Mouse (Mus musculus) forebrain, embryonic 11.5 days (tissue): ENCODE measurements at regions not wholly inside any gene's neighbourhood (a gene's known extent, or its start where the extent isn't known, plus 50 kb on each side); places are given as distances from the start of the nearest gene placed in this dataset.

Experiments
- ATAC-seq: fragments of 200-750 bp; cut with Nextera tagmentation; replicated peaks from 2 replicates; pipeline ENCODE4 v1.8.0; 2017; ENCODE audit warnings: moderate TSS enrichment; ENCODE audit not compliant: low FRiP score
- DNase-seq: peaks from one replicate; pipeline ENCODE4 v3.0.0-alpha.2; 2017; ENCODE audit warnings: low spot score
- H3K27ac ChIP-seq: fragments of 300-500 bp; sonication (generic); 2 replicates; pipeline ENCODE4 v1.5.1; 2014; ENCODE audit warnings: low read depth, low read length
- H3K27me3 ChIP-seq: fragments of 300-500 bp; sonication (generic); 2 replicates; pipeline ENCODE4 v1.6.1; 2014; ENCODE audit warnings: mild to moderate bottlenecking, low read length, mixed read lengths; ENCODE audit not compliant: control insufficient read depth, insufficient read depth
- H3K36me3 ChIP-seq: fragments of 300-500 bp; sonication (generic); 2 replicates; pipeline ENCODE4 v1.6.1; 2014; ENCODE audit warnings: mild to moderate bottlenecking, low read length, moderate library complexity, mixed read lengths; ENCODE audit not compliant: control insufficient read depth, insufficient read depth
- H3K4me1 ChIP-seq: fragments of 300-500 bp; sonication (generic); replicated peaks from 2 replicates; pipeline ENCODE4 v1.6.1; 2014; ENCODE audit warnings: low read length, mixed read lengths; ENCODE audit not compliant: control insufficient read depth, insufficient read depth
- H3K4me2 ChIP-seq: fragments of 300-500 bp; sonication (generic); 2 replicates; pipeline ENCODE4 v1.6.1; 2014; ENCODE audit warnings: low read depth, mild to moderate bottlenecking, low read length, moderate library complexity, mixed read lengths; ENCODE audit not compliant: severe bottlenecking
- H3K4me3 ChIP-seq: fragments of 300-500 bp; sonication (generic); 2 replicates; pipeline ENCODE4 v1.5.1; 2014; ENCODE audit warnings: low read depth, low read length
- H3K9ac ChIP-seq: fragments of 300-500 bp; sonication (generic); 2 replicates; pipeline ENCODE4 v1.6.1; 2014; ENCODE audit warnings: low read length
- H3K9me3 ChIP-seq: fragments of 300-500 bp; sonication (generic); 2 replicates; pipeline ENCODE4 v1.6.1; 2016; ENCODE audit warnings: low read length, mixed read lengths; ENCODE audit not compliant: control insufficient read depth
- WGBS: fragments of 180-500 bp; shearing (Covaris S2); extraction: QIAGEN DNeasy Blood & Tissue Kit; methylation state at CpG from one replicate; pipeline ENCODE4 v1.1.7; 2014; 5-methylcytosine and 5-hydroxymethylcytosine counted together

DNA sequence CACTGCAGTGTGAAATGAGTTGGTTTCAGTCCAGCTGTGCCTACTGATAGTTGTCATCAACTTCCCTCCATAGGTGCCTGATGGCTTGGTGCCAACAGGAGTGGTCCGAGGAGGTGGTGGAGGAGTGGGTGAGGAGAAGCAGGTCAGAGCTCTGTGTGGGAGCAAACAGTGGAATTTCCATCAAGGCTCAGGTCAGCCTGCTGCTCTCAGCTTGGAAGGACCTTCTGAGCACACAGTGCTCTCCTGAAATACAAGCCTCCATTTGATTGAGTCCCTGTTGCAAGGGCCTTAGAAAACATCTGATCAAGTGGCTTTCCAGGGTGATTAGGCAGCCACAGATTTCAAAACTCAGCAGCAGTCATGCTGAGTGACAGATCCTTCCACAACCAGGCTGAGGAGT lies 314.8 kb upstream of the Gcfc2 start:
- Histone ChIP-seq H3K9ac (no peak overlapping the region), H3K4me1 (no peaks in the 10 kb centered on the region), H3K4me3 (no peak overlapping the region), H3K36me3 (no peaks in the 10 kb centered on the region), H3K4me2 (no peak overlapping the region), H3K27ac (no peak overlapping the region), H3K27me3 (no peaks in the 10 kb centered on the region), H3K9me3 (no peaks in the 10 kb centered on the region)
- WGBS, result 90% methylated on average over 1 of the region's 1 CpGs
- DNase-seq (no peak), ATAC-seq (no peak)

DNA sequence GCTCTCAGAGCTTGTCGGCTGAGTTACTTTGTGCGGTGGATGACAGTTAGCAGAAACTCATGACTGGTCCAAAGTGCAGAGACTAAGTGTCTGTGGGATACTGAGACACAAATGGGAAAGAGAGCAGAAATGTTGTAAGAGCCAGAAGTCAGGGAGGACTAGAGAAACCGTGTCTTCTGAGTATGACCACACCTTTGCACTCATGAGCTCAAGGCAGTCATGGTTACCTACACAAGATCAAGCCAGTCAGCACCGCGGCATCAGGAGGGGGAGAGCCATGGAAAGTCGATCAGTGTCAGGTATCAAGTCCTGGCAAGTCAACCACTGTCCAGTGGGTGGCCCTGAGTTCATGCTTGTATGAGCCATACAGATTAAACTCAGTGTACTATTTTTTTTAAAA lies 311.5 kb upstream of the Gcfc2 start:
- DNase-seq (no peak), ATAC-seq (no peak)
- Histone ChIP-seq H3K9me3 (no peaks in the 10 kb centered on the region), H3K27me3 (no peaks in the 10 kb centered on the region), H3K36me3 (no peaks in the 10 kb centered on the region), H3K4me3 (no peak overlapping the region), H3K27ac (no peak overlapping the region), H3K9ac (no peak overlapping the region), H3K4me1 (no peaks in the 10 kb centered on the region), H3K4me2 (no peak overlapping the region)
- WGBS, result 93% methylated on average over 6 of the region's 6 CpGs

- H3K4me3 ChIP-seq, result no peak overlapping the region
- no peaks in the 10 kb centered on the region for H3K27me3 ChIP-seq
- DNase-seq, result no peak
- WGBS, result 71% methylated on average over 2 of the region's 2 CpGs
- no peak overlapping the region for H3K9ac ChIP-seq
- no peaks in the 10 kb centered on the region for H3K36me3 ChIP-seq
- ATAC-seq, result no peak
- H3K9me3 ChIP-seq, result no peaks in the 10 kb centered on the region
- H3K4me1 ChIP-seq, result no peaks in the 10 kb centered on the region
- H3K27ac ChIP-seq, result no peak overlapping the region
- no peak overlapping the region for H3K4me2 ChIP-seq
Measured at GRCm38 (mm10) chr6:81618018-81618417, 305.5 kb upstream of the Gcfc2 start.

DNA sequence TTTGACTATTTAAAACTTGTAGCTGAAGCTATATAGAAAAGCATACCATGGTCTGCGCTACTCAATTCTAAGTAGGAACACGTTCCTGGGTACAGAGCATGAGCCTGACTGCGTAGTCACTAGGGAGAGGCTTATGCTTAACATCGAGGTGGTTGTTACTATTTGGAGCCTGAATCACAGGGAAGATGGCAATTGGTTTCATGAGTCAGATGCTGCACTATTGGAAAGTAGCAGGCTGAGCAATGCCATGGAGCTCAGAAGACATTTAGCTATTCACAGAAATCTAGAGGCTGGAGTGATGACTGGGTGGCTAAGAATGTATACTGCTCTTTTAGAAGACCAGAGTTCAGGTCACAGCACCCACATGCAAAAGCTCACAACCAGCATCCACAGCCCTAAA lies 302.4 kb upstream of the Gcfc2 start:
- 90% methylated on average over 4 of the region's 4 CpGs for WGBS
- Histone ChIP-seq H3K4me3 (no peak overlapping the region), H3K27ac (no peak overlapping the region), H3K9ac (no peak overlapping the region), H3K4me2 (no peak overlapping the region), H3K36me3 (no peaks in the 10 kb centered on the region), H3K27me3 (no peaks in the 10 kb centered on the region), H3K4me1 (no peaks in the 10 kb centered on the region), H3K9me3 (no peaks in the 10 kb centered on the region)
- DNase-seq (no peak), ATAC-seq (no peak)

- Histone ChIP-seq H3K36me3 (no peaks in the 10 kb centered on the region), H3K4me1 (no peaks in the 10 kb centered on the region), H3K27ac (no peak overlapping the region), H3K4me3 (no peak overlapping the region), H3K9me3 (no peaks in the 10 kb centered on the region), H3K9ac (no peak overlapping the region), H3K27me3 (no peaks in the 10 kb centered on the region), H3K4me2 (no peak overlapping the region)
- no peak for ATAC-seq
- no peak for DNase-seq
- 83% methylated on average over 5 of the region's 5 CpGs for WGBS
Measured at GRCm38 (mm10) chr6:81622714-81623113, 300.8 kb upstream of the Gcfc2 start.

DNA sequence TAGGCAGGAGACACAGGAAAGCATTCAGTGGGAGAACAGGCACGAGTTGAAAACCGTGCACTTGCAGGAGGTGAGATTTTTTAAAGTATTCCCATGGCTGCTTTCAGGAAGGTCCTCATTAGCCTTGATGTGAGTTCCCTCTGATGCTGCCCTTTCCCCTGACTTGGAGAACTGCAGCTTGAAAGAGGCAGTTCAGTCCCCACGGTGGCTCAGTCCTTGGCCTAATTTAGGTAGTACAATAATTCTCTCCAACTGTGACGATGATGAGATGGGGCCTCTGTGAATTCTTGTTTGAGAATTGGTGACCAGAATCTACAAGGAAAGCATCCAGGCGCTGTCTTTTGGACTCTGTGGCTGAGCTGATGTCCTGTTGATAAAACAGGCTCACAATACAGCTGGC lies 298.5 kb upstream of the Gcfc2 start:
- no peaks in the 10 kb centered on the region for H3K27me3 ChIP-seq
- H3K36me3 ChIP-seq, result no peaks in the 10 kb centered on the region
- H3K4me3 ChIP-seq, result no peak overlapping the region
- DNase-seq (no peak), ATAC-seq (no peak)
- 71% methylated on average over 5 of the region's 5 CpGs for WGBS
- no peaks in the 10 kb centered on the region for H3K4me1 ChIP-seq
- no peak overlapping the region for H3K9ac ChIP-seq
- H3K4me2 ChIP-seq, result no peak overlapping the region
- no peak overlapping the region for H3K27ac ChIP-seq
- H3K9me3 ChIP-seq, result no peaks in the 10 kb centered on the region

DNA sequence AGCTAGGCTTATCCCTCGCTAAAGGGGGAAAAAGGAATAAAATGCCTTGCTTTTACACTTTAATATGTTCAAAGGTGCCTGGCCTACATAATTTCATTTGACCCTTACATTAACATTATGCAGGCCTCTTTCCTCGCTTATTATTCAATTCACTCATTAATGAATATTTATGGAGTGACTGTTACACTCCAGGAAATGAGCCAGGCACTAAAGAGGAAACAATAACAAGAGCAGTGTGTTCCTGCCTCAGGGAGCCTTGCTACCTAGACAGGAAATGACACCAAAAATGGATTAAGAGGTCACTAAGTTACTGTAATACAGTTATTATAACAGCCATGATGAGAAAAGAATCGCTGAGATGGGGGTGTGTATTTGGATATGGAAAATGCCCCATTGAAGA lies 289.9 kb upstream of the Gcfc2 start:
- Histone ChIP-seq H3K36me3 (no peaks in the 10 kb centered on the region), H3K4me1 (no peaks in the 10 kb centered on the region), H3K27me3 (no peaks in the 10 kb centered on the region), H3K9me3 (no peaks in the 10 kb centered on the region), H3K4me3 (no peak overlapping the region), H3K27ac (no peak overlapping the region), H3K9ac (no peak overlapping the region), H3K4me2 (no peak overlapping the region)
- 69% methylated on average over 3 of the region's 3 CpGs for WGBS
- DNase-seq (no peak), ATAC-seq (no peak)

DNA sequence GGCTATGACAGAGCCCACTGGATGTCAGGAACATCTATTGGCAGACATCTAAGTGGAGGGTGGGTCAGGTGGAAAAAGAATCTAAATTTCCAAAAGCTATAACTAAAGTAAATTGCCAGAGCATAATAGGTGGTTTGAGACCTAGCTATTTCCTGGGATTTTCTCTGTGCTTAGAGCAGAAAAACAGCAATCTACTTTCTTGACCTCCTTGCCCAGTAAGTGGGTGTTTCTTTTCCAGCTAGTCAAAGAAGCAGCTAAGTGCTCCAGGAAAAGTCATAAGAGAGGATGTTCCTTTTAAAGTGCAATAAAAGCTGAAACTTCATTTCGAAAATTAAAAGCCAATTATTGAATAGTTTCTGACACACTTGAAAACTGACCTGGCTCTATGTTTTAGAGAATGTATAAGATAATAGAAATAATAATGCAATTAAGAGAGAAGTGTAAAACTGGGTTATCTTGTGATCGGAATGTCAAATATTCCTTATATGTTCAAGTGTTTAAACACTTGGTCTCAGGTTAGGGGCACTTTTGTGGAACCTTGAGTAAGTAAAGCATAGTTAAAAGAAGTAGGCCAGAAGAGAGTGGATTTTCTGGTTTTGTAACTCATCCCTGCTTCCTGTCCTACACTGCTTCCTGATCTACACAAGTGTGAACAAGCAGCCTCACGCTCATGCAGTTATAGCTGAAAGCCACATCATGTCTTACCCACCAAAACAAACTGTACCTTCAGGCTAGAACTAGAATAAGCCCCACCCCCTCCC lies 275.7 kb upstream of the Gcfc2 start:
- Histone ChIP-seq H3K4me2 (no peak overlapping the region), H3K9ac (no peak overlapping the region), H3K4me3 (no peak overlapping the region), H3K27ac (no peak overlapping the region), H3K27me3 (no peaks in the 10 kb centered on the region), H3K9me3 (no peaks in the 10 kb centered on the region), H3K4me1 (no peaks in the 10 kb centered on the region), H3K36me3 (no peaks in the 10 kb centered on the region)
- ATAC-seq (no peak), DNase-seq (no peak)
- 87% methylated on average over 3 of the region's 3 CpGs for WGBS

DNA sequence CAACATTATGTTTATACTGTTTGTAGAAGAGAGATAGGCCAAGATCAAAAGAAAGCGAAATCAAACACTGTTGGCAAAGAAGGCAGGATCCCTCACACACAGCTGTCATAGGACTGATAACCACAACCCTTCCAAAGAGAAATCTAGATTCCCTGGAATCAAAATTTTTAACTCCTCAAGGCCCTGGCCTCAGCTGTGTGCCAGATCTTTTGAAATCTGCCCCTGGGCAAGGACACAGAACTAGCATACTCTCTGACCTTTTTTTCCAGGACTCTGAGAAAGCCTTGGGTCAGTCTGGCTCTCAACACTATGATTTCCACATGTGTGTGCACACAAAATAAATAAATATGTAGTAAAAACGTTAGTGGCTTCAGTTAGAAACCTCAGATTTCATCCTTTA lies 271.6 kb upstream of the Gcfc2 start:
- no peak overlapping the region for H3K4me2 ChIP-seq
- no peak overlapping the region for H3K9ac ChIP-seq
- no peaks in the 10 kb centered on the region for H3K36me3 ChIP-seq
- WGBS, result 72% methylated on average over 2 of the region's 2 CpGs
- H3K9me3 ChIP-seq, result no peaks in the 10 kb centered on the region
- no peaks in the 10 kb centered on the region for H3K27me3 ChIP-seq
- H3K4me1 ChIP-seq, result no peaks in the 10 kb centered on the region
- DNase-seq (no peak), ATAC-seq (no peak)
- no peak overlapping the region for H3K4me3 ChIP-seq
- no peak overlapping the region for H3K27ac ChIP-seq
